Mouse (Mus musculus) MEL (cell line): Measurements from ENCODE around the gene D5Ertd579e.

Source experiments
- CTCF ChIP-seq, 3 experiments: IDR thresholded peaks in 2 of 3; conservative IDR thresholded peaks in 1 of 3; 2 replicates each; pipeline ENCODE4 v1.5.1; 2011 to 2012; ENCODE audit warnings: low read length in 3 of 3, low read depth in 2 of 3, mild to moderate bottlenecking in 2 of 3, improper control_type of control experiment in 1 of 3, inconsistent platforms in 1 of 3, mixed read lengths in 1 of 3, moderate library complexity in 1 of 3; ENCODE audit not compliant: control insufficient read depth in 1 of 3, insufficient read depth in 1 of 3, poor library complexity in 1 of 3, severe bottlenecking in 1 of 3
- EP300 ChIP-seq, 2 experiments: IDR thresholded peaks; 2 replicates each; pipeline ENCODE4 v1.6.1; 2011; ENCODE audit warnings: improper control_type of control experiment in 2 of 2, low read length in 2 of 2, low read depth in 1 of 2, mild to moderate bottlenecking in 1 of 2
- GABPA ChIP-seq: IDR thresholded peaks from 2 replicates; pipeline ENCODE4 v1.6.1; 2012; ENCODE audit warnings: low read depth, mild to moderate bottlenecking, inconsistent platforms, low read length, improper control_type of control experiment, moderate library complexity
- GATA1 ChIP-seq: IDR thresholded peaks from 2 replicates; pipeline ENCODE4 v1.6.1; 2011; ENCODE audit warnings: low read depth, low read length, improper control_type of control experiment
- HCFC1 ChIP-seq: IDR thresholded peaks from 2 replicates; pipeline ENCODE4 v1.6.1; 2012; ENCODE audit warnings: low read depth, mild to moderate bottlenecking, inconsistent platforms, low read length, improper control_type of control experiment, moderate library complexity
- MAX ChIP-seq: IDR thresholded peaks from 2 replicates; pipeline ENCODE4 v1.6.1; 2011; ENCODE audit warnings: low read length, improper control_type of control experiment
- MAZ ChIP-seq: IDR thresholded peaks from 2 replicates; pipeline ENCODE4 v1.6.1; 2012; ENCODE audit warnings: low read depth, mild to moderate bottlenecking, inconsistent platforms, low read length, improper control_type of control experiment
- MEF2A ChIP-seq: IDR thresholded peaks from 2 replicates; pipeline ENCODE4 v1.6.1; 2014; ENCODE audit warnings: low read depth, mild to moderate bottlenecking, inconsistent platforms, low read length, improper control_type of control experiment; ENCODE audit not compliant: poor library complexity, insufficient replicate concordance, severe bottlenecking; ENCODE audit errors: extremely low read depth
- POLR2A ChIP-seq, 2 experiments: IDR thresholded peaks; 2 replicates each; pipeline ENCODE4 v1.6.1; 2011 to 2012; ENCODE audit warnings: low read length in 2 of 2, mild to moderate bottlenecking in 2 of 2, control low read depth in 1 of 2, improper control_type of control experiment in 1 of 2, low read depth in 1 of 2, moderate library complexity in 1 of 2; ENCODE audit not compliant: control insufficient read depth in 1 of 2, insufficient read depth in 1 of 2, poor library complexity in 1 of 2
- POLR2AphosphoS2 ChIP-seq: IDR thresholded peaks from 2 replicates; pipeline ENCODE4 v1.6.1; 2011; ENCODE audit warnings: low read length, improper control_type of control experiment
- USF1 ChIP-seq: IDR thresholded peaks from 2 replicates; pipeline ENCODE4 v1.6.1; 2014; ENCODE audit warnings: low read depth, mild to moderate bottlenecking, inconsistent platforms, low read length, improper control_type of control experiment, moderate library complexity

- TF ChIP-seq GABPA = no peak
- no peak for TF ChIP-seq MAX
- no peak for TF ChIP-seq USF1
- no peak for TF ChIP-seq POLR2A (IDR thresholded peaks at IDR 0.05; ENCODE audit: control insufficient read depth in 1 of 2, insufficient read depth in 1 of 2, low read depth in 1 of 2, low read length in 2 of 2, poor library complexity in 1 of 2)
- no peak for TF ChIP-seq HCFC1
- no peak for TF ChIP-seq POLR2AphosphoS2
- TF ChIP-seq EP300 (IDR thresholded peaks at IDR 0.05; ENCODE audit: low read depth in 1 of 2, low read length in 2 of 2) = no peak
- TF ChIP-seq MEF2A = no peak
- TF ChIP-seq MAZ = no peak
- TF ChIP-seq CTCF (IDR thresholded peaks at IDR 0.05 in 2 of 3, conservative IDR thresholded peaks at IDR 0.05 in 1 of 3; ENCODE audit: control insufficient read depth in 1 of 3, insufficient read depth in 1 of 3, low read depth in 2 of 3, low read length in 3 of 3, poor library complexity in 1 of 3, severe bottlenecking in 1 of 3) = no peak
- no peak for TF ChIP-seq GATA1
These were observed 36.3 kb upstream of the D5Ertd579e start for GRCm38 (mm10) chr5:36731901-36732652.
